Mouse (Mus musculus) kidney, postnatal 0 days (tissue): ENCODE results near the gene Ginm1. TPM values are rescaled to one million over a fixed set of nuclear protein-coding genes. Genes with fewer than 3 reads are reported as not detected.

Source experiments
- ATAC-seq: fragments of 200-750 bp; cut with Nextera tagmentation; replicated peaks from 2 replicates; pipeline ENCODE4 v1.8.0; 2017; ENCODE audit warnings: low read depth, moderate number of reproducible peaks, moderate TSS enrichment, moderate library complexity; ENCODE audit not compliant: low FRiP score
- DNase-seq: peaks from one replicate; pipeline ENCODE4 v3.0.0-alpha.2; 2016; ENCODE audit warnings: low spot score
- H3K27ac ChIP-seq: fragments of 300-500 bp; sonication (generic); 2 replicates; pipeline ENCODE4 v1.5.1; 2014; ENCODE audit warnings: mild to moderate bottlenecking
- H3K27me3 ChIP-seq: fragments of 300-500 bp; sonication (generic); 2 replicates; pipeline ENCODE4 v1.6.1; 2014; ENCODE audit warnings: low read length, mixed read lengths; ENCODE audit not compliant: insufficient read depth
- H3K36me3 ChIP-seq: fragments of 300-500 bp; sonication (generic); 2 replicates; pipeline ENCODE4 v1.6.1; 2014; ENCODE audit warnings: low read length, mixed read lengths; ENCODE audit not compliant: insufficient read depth
- H3K4me1 ChIP-seq: fragments of 300-500 bp; sonication (generic); replicated peaks from 2 replicates; pipeline ENCODE4 v1.6.1; 2014; ENCODE audit warnings: antibody characterized with exemption, low read length, mixed read lengths; ENCODE audit not compliant: insufficient read depth
- H3K4me2 ChIP-seq: fragments of 300-500 bp; sonication (generic); 2 replicates; pipeline ENCODE4 v1.6.1; 2014; ENCODE audit warnings: mild to moderate bottlenecking, low read length, moderate library complexity, mixed read lengths
- H3K4me3 ChIP-seq: fragments of 300-500 bp; sonication (generic); replicated peaks from 2 replicates; pipeline ENCODE4 v1.5.1; 2014; ENCODE audit warnings: low read depth, low read length
- H3K9ac ChIP-seq: fragments of 300-500 bp; sonication (generic); 2 replicates; pipeline ENCODE4 v1.6.1; 2014; ENCODE audit warnings: low read depth, low read length
- H3K9me3 ChIP-seq: fragments of 300-500 bp; sonication (generic); replicated peaks from 2 replicates; pipeline ENCODE4 v1.6.1; 2016; ENCODE audit warnings: low read length, inconsistent platforms, mixed read lengths
- CTCF ChIP-seq: IDR thresholded peaks from 2 replicates; pipeline ENCODE4 v1.5.1; 2016; ENCODE audit warnings: antibody characterized with exemption, low read depth, mild to moderate bottlenecking, moderate library complexity
- WGBS: fragments of 180-500 bp; shearing (Covaris S2); extraction: QIAGEN DNeasy Blood & Tissue Kit; methylation state at CpG from one replicate; pipeline ENCODE4 v1.1.7; 2014; 5-methylcytosine and 5-hydroxymethylcytosine counted together
- polyA plus RNA-seq: library from polyadenylated mRNA; unstranded; fragments of >200 nt; fragmentation: Nextera tagmentation; extraction: Ambion mirVana; gene quantifications from 2 replicates; pipeline ENCODE4 v1.2.1, GENCODE M21; 2015

The Ginm1 gene
- polyA plus RNA-seq, 1 experiment from 2014 or later = 158 TPM

DNA sequence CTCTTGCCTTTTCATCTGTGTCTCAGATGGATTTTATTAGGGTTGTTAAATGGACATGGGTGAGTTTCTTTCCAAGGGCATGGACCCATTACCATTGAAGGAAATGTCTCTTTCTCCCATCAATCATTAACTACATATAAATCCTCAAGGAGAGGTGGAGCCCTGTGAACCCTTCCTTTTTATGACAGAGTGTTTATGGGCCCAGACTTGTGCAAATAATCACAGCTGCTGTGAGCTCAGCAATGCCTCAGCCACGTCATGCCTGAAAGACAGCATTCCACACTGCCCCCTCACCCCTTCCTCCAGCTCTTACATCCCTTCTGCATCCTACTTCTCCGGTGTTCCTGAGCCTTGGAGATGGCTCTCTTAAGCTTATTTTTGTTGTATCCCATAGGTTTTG, 5.3 kb downstream of the Ginm1 start:
- H3K9me3 ChIP-seq = no peaks in the 10 kb centered on the region
- H3K4me3 ChIP-seq = no peak overlapping the region
- 27% methylated on average over 2 of the region's 2 CpGs for WGBS
- no peak for ATAC-seq
- no peak overlapping the region for H3K27ac ChIP-seq
- DNase-seq = no peak
- no peaks in the 10 kb centered on the region for H3K27me3 ChIP-seq
- no peak overlapping the region for H3K4me2 ChIP-seq
- no peak for TF ChIP-seq CTCF
- peaks cover 15% of the 10 kb centered on the region; the same call in 1 of the 2 replicates for H3K36me3 ChIP-seq
- no peak overlapping the region for H3K9ac ChIP-seq
- no peaks in the 10 kb centered on the region for H3K4me1 ChIP-seq

DNA sequence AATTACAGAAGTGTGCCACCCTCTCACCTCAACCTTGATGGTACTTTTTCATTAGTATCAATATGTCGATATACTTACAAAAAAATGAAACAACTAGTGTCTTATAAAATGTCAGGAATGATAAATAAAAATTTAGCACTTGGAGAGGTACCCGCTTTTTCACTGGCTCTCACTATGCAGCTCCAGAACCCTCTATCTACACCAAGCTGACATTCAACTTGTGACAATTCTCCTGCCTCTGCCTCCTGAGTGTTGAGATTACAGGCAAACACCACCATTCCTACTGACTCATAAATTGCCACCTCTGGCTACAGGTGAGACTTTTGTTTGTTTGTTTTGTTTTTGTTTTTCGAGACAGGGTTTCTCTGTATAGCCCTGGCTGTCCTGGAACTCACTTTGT, 11.4 kb downstream of the Ginm1 start:
- DNase-seq (no peak), ATAC-seq (0 out of 2 replicates have a peak, but pooled peaks have one; percentile 2)
- TF ChIP-seq CTCF = no peak
- Histone ChIP-seq H3K4me2 (peak overlapping the region; percentile 77), H3K27me3 (no peaks in the 10 kb centered on the region), H3K4me1 (no peaks in the 10 kb centered on the region), H3K4me3 (peak overlapping the region; percentile 99), H3K27ac (0 out of 2 replicates have a peak overlapping the region, but pooled peaks have one; percentile 1), H3K9ac (no peak overlapping the region), H3K9me3 (no peaks in the 10 kb centered on the region), H3K36me3 (0 out of 2 replicates have a peak, but pooled peaks cover 5% of the 10 kb centered on the region)
- WGBS = 51% methylated on average over 3 of the region's 3 CpGs

DNA sequence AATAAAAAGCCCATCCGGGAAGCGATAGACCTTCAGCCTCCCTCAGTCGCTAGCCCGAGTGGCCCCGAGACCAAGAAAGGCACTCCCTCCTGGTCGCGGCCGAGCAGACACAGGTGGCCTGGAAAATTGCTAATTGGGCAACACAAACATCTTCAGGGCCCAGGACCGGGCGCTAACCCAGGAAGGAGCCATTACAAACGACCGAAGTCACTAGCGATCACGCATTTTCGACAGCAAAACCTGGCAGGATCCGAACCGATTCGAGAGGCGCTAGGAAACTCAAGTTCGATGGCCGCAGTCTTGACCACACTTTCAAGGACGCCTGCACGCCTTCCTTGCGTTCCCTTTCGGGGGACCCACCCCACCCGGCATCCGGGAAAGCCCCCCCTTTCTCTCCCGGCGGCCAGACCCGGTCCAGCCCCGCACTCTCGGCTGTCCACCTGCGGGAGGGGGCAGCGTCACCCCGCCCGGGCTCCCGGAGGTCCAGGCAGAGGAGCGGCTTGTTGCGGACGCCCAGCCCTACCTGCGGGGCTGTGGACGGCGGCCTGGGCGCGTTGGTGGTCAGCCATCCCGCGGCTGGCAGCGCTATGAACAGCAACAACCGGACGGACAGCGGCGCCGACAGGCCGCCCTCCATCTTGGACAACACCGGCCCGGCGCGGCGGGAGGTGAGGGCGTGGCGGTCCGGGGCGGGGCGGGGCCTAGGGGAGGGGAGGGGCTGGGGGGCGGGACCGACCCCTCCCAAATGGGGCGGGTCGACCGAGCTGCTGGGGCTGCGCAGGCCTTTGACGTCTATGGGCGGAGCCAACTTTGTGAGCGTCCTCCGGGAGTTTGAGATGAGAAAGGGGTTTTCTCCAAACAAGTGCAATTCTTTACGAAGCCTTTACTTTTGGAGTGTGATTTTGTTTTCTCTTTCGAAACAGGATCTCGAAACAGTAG, 12.1 kb downstream of the Ginm1 start:
- Histone ChIP-seq H3K9ac (peak overlapping the region; percentile 89), H3K9me3 (no peaks in the 10 kb centered on the region), H3K36me3 (0 out of 2 replicates have a peak, but pooled peaks cover 5% of the 10 kb centered on the region), H3K4me2 (peak overlapping the region; percentile 77), H3K4me3 (peak overlapping the region; percentile 99), H3K27ac (peak overlapping the region; percentile 92), H3K27me3 (no peaks in the 10 kb centered on the region), H3K4me1 (no peaks in the 10 kb centered on the region)
- peak; percentile 92 for DNase-seq
- WGBS = under 1% methylated on average over 66 of the region's 77 CpGs
- peak; percentile 93 for ATAC-seq
- TF ChIP-seq CTCF = no peak

DNA sequence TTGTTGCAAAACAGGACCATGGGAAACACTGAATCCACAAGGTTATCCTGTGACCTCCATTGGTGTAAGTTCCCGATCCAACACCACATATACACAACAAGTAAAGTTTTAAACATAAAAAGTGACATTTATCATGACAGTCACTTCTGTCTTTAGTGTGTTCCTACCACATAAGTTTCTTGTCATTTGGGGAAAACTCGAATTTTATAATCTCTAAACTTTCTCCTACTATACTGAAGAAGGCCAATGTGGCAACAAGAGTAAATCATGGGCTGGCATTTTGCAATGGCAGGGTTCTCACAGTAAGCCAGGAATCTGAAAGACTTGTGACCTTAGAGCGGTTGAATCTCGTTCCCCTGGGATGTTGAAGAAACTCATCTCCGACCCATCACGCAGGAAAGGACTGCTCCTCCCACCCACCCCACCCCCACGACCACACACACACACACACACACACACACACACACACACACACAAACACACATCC, 12.8 kb downstream of the Ginm1 start:
- Histone ChIP-seq H3K4me1 (no peaks in the 10 kb centered on the region), H3K9ac (peak overlapping the region; percentile 89), H3K9me3 (no peaks in the 10 kb centered on the region), H3K4me3 (peak overlapping the region; percentile 99), H3K4me2 (peak overlapping the region; percentile 77), H3K27ac (peak overlapping the region; percentile 92; the same call in 1 of the 2 replicates), H3K36me3 (peaks cover 12% of the 10 kb centered on the region; the same call in 1 of the 2 replicates), H3K27me3 (no peaks in the 10 kb centered on the region)
- no peak for ATAC-seq
- peak; percentile 10 for DNase-seq
- TF ChIP-seq CTCF = no peak
- 14% methylated on average over 7 of the region's 7 CpGs for WGBS

DNA sequence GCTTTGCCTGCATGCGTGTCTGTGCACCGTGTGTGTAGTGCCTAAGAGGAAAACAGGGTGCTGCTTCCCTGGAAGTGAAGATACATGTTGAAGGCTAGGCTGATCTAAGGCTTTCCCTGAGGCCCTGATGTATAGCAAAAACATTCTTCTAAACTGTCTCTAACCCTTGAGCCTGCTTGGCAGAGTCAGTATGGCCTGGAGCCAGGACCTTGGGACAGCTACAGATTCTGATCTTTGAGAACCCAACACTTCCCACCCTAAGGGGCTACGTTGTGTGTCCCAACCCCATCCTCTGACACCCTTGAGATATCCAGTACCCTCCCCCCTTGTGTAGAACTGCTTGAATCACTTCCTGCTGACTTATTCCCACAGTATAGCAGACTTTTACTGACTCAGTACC, 14.3 kb downstream of the Ginm1 start:
- Histone ChIP-seq H3K27ac (no peak overlapping the region), H3K4me1 (no peaks in the 10 kb centered on the region), H3K9me3 (no peaks in the 10 kb centered on the region), H3K4me3 (no peak overlapping the region), H3K36me3 (peaks cover 22% of the 10 kb centered on the region), H3K27me3 (no peaks in the 10 kb centered on the region), H3K4me2 (no peak overlapping the region), H3K9ac (no peak overlapping the region)
- ATAC-seq (no peak), DNase-seq (no peak)
- WGBS = 90% methylated on average over 3 of the region's 3 CpGs
- no peak for TF ChIP-seq CTCF

DNA sequence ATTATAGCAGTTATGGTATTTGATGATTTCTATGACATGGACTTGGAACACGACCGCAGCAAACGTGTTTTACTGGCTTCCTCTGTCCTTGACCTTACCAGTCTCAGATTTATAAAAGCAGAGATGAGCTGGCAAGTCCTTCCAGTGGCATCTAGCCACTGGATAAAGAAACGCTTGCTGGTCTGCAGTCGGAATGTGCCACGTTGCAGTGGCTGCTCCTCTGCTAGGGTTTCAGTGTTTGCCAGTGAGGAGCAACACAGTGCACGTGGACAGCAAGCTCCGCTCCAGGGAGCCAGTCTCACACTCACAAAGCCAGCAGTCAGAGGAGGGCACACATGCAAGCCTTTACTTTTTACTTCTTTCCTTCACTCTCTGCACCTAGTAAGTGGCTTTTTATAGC, 17.2 kb downstream of the Ginm1 start:
- no peak for ATAC-seq
- H3K36me3 ChIP-seq = peaks cover 46% of the 10 kb centered on the region
- 93% methylated on average over 8 of the region's 8 CpGs for WGBS

More for the DNA sequence above, 17.2 kb downstream of the Ginm1 start:
- TF ChIP-seq CTCF = no peak
- H3K27ac ChIP-seq = no peak overlapping the region
- H3K4me2 ChIP-seq = no peak overlapping the region
- H3K9ac ChIP-seq = no peak overlapping the region
- no peaks in the 10 kb centered on the region for H3K9me3 ChIP-seq
- no peak for DNase-seq
- no peaks in the 10 kb centered on the region for H3K4me1 ChIP-seq
- H3K27me3 ChIP-seq = no peaks in the 10 kb centered on the region
- H3K4me3 ChIP-seq = no peak overlapping the region
